Mouse (Mus musculus) hindbrain, embryonic 11.5 days (tissue): ENCODE measurements around the gene E130116L18Rik. TPM values are rescaled to one million over a fixed set of nuclear protein-coding genes. Genes with fewer than 3 reads are reported as not detected.
"Not testable (repeated sequence)": the region's sequence is repeated elsewhere in the genome, so short reads cannot be mapped to it uniquely, and the experiment has no call there.

Source experiments
- ATAC-seq: fragments of 200-750 bp; cut with Nextera tagmentation; 2 replicates; pipeline ENCODE4 v1.8.0; 2017; ENCODE audit warnings: mild to moderate bottlenecking, moderate TSS enrichment, moderate library complexity; ENCODE audit not compliant: low FRiP score
- DNase-seq: peaks from one replicate; pipeline ENCODE4 v3.0.0-alpha.2; 2015; ENCODE audit warnings: low spot score
- H3K27ac ChIP-seq: fragments of 300-500 bp; sonication (generic); 2 replicates; pipeline ENCODE4 v1.5.1; 2014; ENCODE audit warnings: mild to moderate bottlenecking, low read depth, low read length
- H3K27me3 ChIP-seq: fragments of 300-500 bp; sonication (generic); 2 replicates; pipeline ENCODE4 v1.6.1; 2014; ENCODE audit warnings: mild to moderate bottlenecking, low read length, moderate library complexity, mixed read lengths; ENCODE audit not compliant: control insufficient read depth, insufficient read depth
- H3K36me3 ChIP-seq: fragments of 300-500 bp; sonication (generic); 2 replicates; pipeline ENCODE4 v1.6.1; 2014; ENCODE audit warnings: mild to moderate bottlenecking, low read length, moderate library complexity, mixed read lengths; ENCODE audit not compliant: control insufficient read depth, insufficient read depth
- H3K4me1 ChIP-seq: fragments of 300-500 bp; sonication (generic); replicated peaks from 2 replicates; pipeline ENCODE4 v1.6.1; 2014; ENCODE audit warnings: low read length, mixed read lengths; ENCODE audit not compliant: control insufficient read depth, insufficient read depth
- H3K4me2 ChIP-seq: fragments of 300-500 bp; sonication (generic); replicated peaks from 2 replicates; pipeline ENCODE4 v1.6.1; 2014; ENCODE audit warnings: mild to moderate bottlenecking, low read depth, low read length
- H3K4me3 ChIP-seq: fragments of 300-500 bp; sonication (generic); 2 replicates; pipeline ENCODE4 v1.5.1; 2014; ENCODE audit warnings: low read depth, low read length
- H3K9ac ChIP-seq: fragments of 300-500 bp; sonication (generic); 2 replicates; pipeline ENCODE4 v1.6.1; 2014; ENCODE audit warnings: low read depth, low read length
- H3K9me3 ChIP-seq: fragments of 300-500 bp; sonication (generic); 2 replicates; pipeline ENCODE4 v1.6.1; 2016; ENCODE audit warnings: low read length; ENCODE audit not compliant: control insufficient read depth
- WGBS: fragments of 180-500 bp; shearing (Covaris S2); extraction: QIAGEN DNeasy Blood & Tissue Kit; methylation state at CpG from one replicate; pipeline ENCODE4 v1.1.7; 2014; 5-methylcytosine and 5-hydroxymethylcytosine counted together
- polyA plus RNA-seq: library from polyadenylated mRNA; unstranded; fragments of >200 nt; fragmentation: Nextera tagmentation; extraction: Ambion mirVana; gene quantifications from 2 replicates; pipeline ENCODE4 v1.2.1, GENCODE M21; 2014

The E130116L18Rik gene
- polyA plus RNA-seq, 1 experiment from 2014 or later = not detected

- not testable (repeated sequence) for H3K4me2 ChIP-seq, H3K9me3 ChIP-seq, H3K9ac ChIP-seq, H3K27me3 ChIP-seq, H3K4me1 ChIP-seq, DNase-seq, H3K36me3 ChIP-seq, H3K27ac ChIP-seq, H3K4me3 ChIP-seq, ATAC-seq
- WGBS = 91% methylated on average over 5 of the region's 5 CpGs
Observed at GRCm38 (mm10) chr5:25177937-25178336, 45.0 kb downstream of the E130116L18Rik start.

Other genes with a start within 250 kb of the E130116L18Rik start
- 56.7 and 57.3 TPM in 2 replicates for gene Prkag2, start 122.5 kb downstream of the E130116L18Rik start, polyA plus RNA-seq
- 0.08 TPM in 1 of 2 replicates, not detected in the other for gene Galntl5, start 41.7 kb downstream of the E130116L18Rik start, polyA plus RNA-seq
- gene Galnt11, start 1.2 kb downstream of the E130116L18Rik start, polyA plus RNA-seq = 39.9 and 44.9 TPM in 2 replicates